Mouse (Mus musculus) myocyte (in vitro differentiated cells): ENCODE data around the gene Dpep3.

ENCODE experiments used
- E2F4 ChIP-seq: IDR thresholded peaks from one replicate; pipeline ENCODE4 v1.6.1; 2011; ENCODE audit warnings: mild to moderate bottlenecking, control low read depth, moderate library complexity; ENCODE audit not compliant: insufficient read depth
- MAX ChIP-seq: IDR thresholded peaks from one replicate; pipeline ENCODE4 v1.6.1; 2011; ENCODE audit warnings: low read depth, mild to moderate bottlenecking, control low read depth
- POLR2A ChIP-seq: IDR thresholded peaks from one replicate; pipeline ENCODE4 v1.6.1; 2011; ENCODE audit warnings: low read depth, mild to moderate bottlenecking, control low read depth, moderate library complexity; ENCODE audit not compliant: insufficient read length

GRCm38 (mm10) chr8:105956556-105956955, 22.7 kb downstream of the Dpep3 start:
- TF ChIP-seq MAX = no peak
- no peak for TF ChIP-seq POLR2A
- TF ChIP-seq E2F4 = no peak
